Mouse (Mus musculus) brain, embryonic 14.5 days (tissue): ENCODE data around the gene Dapk2. TPM values are rescaled to one million over a fixed set of nuclear protein-coding genes. Genes with fewer than 3 reads are reported as not detected.
A peak's percentile ranks its signal among the peaks of the same experiment; 100 is the strongest.

Source experiments
- DNase-seq: peaks from one replicate; pipeline ENCODE4 v3.0.0-alpha.2; 2011; ENCODE audit warnings: low read depth
- CTCF ChIP-seq: fragments of 200-500 bp; IDR thresholded peaks from 2 replicates; pipeline ENCODE4 v1.5.1; 2012; ENCODE audit warnings: inconsistent platforms, mild to moderate bottlenecking, moderate library complexity, borderline replicate concordance; ENCODE audit not compliant: insufficient read depth, insufficient read length; ENCODE audit errors: extremely low read depth
- POLR2A ChIP-seq: fragments of 200-500 bp; IDR thresholded peaks from 2 replicates; pipeline ENCODE4 v1.6.1; 2012; ENCODE audit warnings: mild to moderate bottlenecking, inconsistent platforms, borderline replicate concordance; ENCODE audit not compliant: poor library complexity, insufficient read depth, insufficient read length, severe bottlenecking; ENCODE audit errors: extremely low read depth
- polyA plus RNA-seq: library from polyadenylated mRNA; depleted of rRNA; stranded (reverse); fragments of >200 nt; gene quantifications from 2 replicates; pipeline ENCODE4 v1.2.3, GENCODE M21; 2012

Dapk2 gene
- polyA plus RNA-seq, 1 experiment = 1.1 TPM

- DNase-seq = no peak
- TF ChIP-seq POLR2A (no peak), CTCF (no peak)
Measured at GRCm38 (mm10) chr9:66189026-66189425, 31.0 kb downstream of the Dapk2 start.

GRCm38 (mm10) chr9:66194003-66194402 is 36.0 kb downstream of the Dapk2 start:
- TF ChIP-seq POLR2A = no peak
- no peak for TF ChIP-seq CTCF
- DNase-seq = no peak

- TF ChIP-seq CTCF = no peak
- no peak for TF ChIP-seq POLR2A
- DNase-seq = no peak
Measured at GRCm38 (mm10) chr9:66196561-66196960, 38.5 kb downstream of the Dapk2 start.

- TF ChIP-seq POLR2A (no peak), CTCF (no peak)
- no peak for DNase-seq
Measured at GRCm38 (mm10) chr9:66198533-66198932, 40.5 kb downstream of the Dapk2 start.

GRCm38 (mm10) chr9:66199657-66200410 is 41.8 kb downstream of the Dapk2 start:
- TF ChIP-seq CTCF (no peak), POLR2A (no peak)
- DNase-seq = no peak

GRCm38 (mm10) chr9:66200411-66200789 is 42.4 kb downstream of the Dapk2 start:
- no peak for TF ChIP-seq CTCF
- no peak for TF ChIP-seq POLR2A
- DNase-seq = no peak

- no peak for DNase-seq
- TF ChIP-seq CTCF (no peak), POLR2A (no peak)
Measured at GRCm38 (mm10) chr9:66201665-66202064, 43.6 kb downstream of the Dapk2 start.

- no peak for DNase-seq
- no peak for TF ChIP-seq POLR2A
Measured at GRCm38 (mm10) chr9:66202463-66202862, 44.4 kb downstream of the Dapk2 start.

GRCm38 (mm10) chr9:66205702-66206101 is 47.7 kb downstream of the Dapk2 start:
- TF ChIP-seq POLR2A (no peak), CTCF (no peak)
- DNase-seq = peak; percentile 40

GRCm38 (mm10) chr9:66206825-66207224 is 48.8 kb downstream of the Dapk2 start:
- TF ChIP-seq CTCF = no peak
- no peak for TF ChIP-seq POLR2A

GRCm38 (mm10) chr9:66211420-66211819 is 53.4 kb downstream of the Dapk2 start:
- TF ChIP-seq CTCF (no peak), POLR2A (no peak)
- peak; percentile 9 for DNase-seq

More at GRCm38 (mm10) chr9:66206825-66207224, 48.8 kb downstream of the Dapk2 start:
- DNase-seq = no peak

GRCm38 (mm10) chr9:66212088-66212487 is 54.1 kb downstream of the Dapk2 start:
- TF ChIP-seq CTCF (no peak), POLR2A (no peak)
- no peak for DNase-seq

- TF ChIP-seq CTCF (no peak), POLR2A (no peak)
- no peak for DNase-seq
Measured at GRCm38 (mm10) chr9:66212802-66213201, 54.8 kb downstream of the Dapk2 start.
